Mouse (Mus musculus) gastrocnemius, adult 2 months (tissue): ENCODE data around the gene Plppr3. TPM values are rescaled to one million over a fixed set of nuclear protein-coding genes. Genes with fewer than 3 reads are reported as not detected.

Experiments
- DNase-seq: peaks from one replicate; pipeline ENCODE4 v3.0.0; 2022
- H3K27ac ChIP-seq: fragments of 200-600 bp; 2 replicates; pipeline ENCODE4 v1.8.1; 2022; ENCODE audit warnings: mild to moderate bottlenecking
- H3K4me3 ChIP-seq: fragments of 200-600 bp; 2 replicates; pipeline ENCODE4 v1.8.1; 2022; ENCODE audit warnings: mild to moderate bottlenecking, moderate library complexity
- CTCF ChIP-seq: fragments of 200-600 bp; IDR thresholded peaks from 2 replicates; pipeline ENCODE4 v1.8.1; 2022; ENCODE audit warnings: antibody characterized with exemption, mild to moderate bottlenecking, moderate library complexity
- intact Hi-C: fragments of 180-260 bp; cut with DNase I; formaldehyde crosslinking; loops from one replicate; pipeline ENCODE4 v1.15.1; 2025
- microRNA-seq: library from miRNA; unstranded; fragments of <30 nt; microRNA quantifications from one replicate; pipeline ENCODE4 v1.2.0, GENCODE M21; 2021
- total RNA-seq, 2 experiments: library from RNA; stranded (reverse); gene quantifications; 2 replicates each; pipeline ENCODE4 v1.2.3; 2021

Gene Plppr3
- total RNA-seq, 2 experiments from 2014 or later: 0.17 TPM; not detected in 1

- intact Hi-C loops: no loop called here
- no peak for TF ChIP-seq CTCF
- no peak for DNase-seq
- Histone ChIP-seq H3K4me3 (no peak overlapping the region), H3K27ac (no peak overlapping the region)
Observed at GRCm38 (mm10) chr10:79814271-79814842, 60.1 kb downstream of the Plppr3 start.

- DNase-seq: peak; percentile 86
- Histone ChIP-seq H3K4me3 (no peak overlapping the region), H3K27ac (peak overlapping the region; percentile 59)
- intact Hi-C loops: loop anchor here (2.0 kb wide), 1 partner anchor 19 kb away; the partner anchor contains the start of gene Palm
- no peak; the same call in none of the 2 replicates for TF ChIP-seq CTCF
Observed at GRCm38 (mm10) chr10:79811736-79812637, 62.4 kb downstream of the Plppr3 start.

Small RNA genes within 50 kb of the gene (microRNA-seq; reads per million reads assigned to microRNA genes)
- not detected for gene Mir6910

Other genes starting within 250 kb of the Plppr3 start
- 1 to 10 TPM; 3.2 to 7.5 TPM for gene Shc2, start 236.7 kb downstream of the Plppr3 start, total RNA-seq
- gene Odf3l2, start 228.9 kb downstream of the Plppr3 start, total RNA-seq: 100 to 1,000 TPM in 1 of 2 experiments, 10 to 100 TPM in 1; 56.6 to 180 TPM
- gene Madcam1, start 210.1 kb downstream of the Plppr3 start, total RNA-seq: not detected
- 10 to 100 TPM; 18.4 to 19.2 TPM for gene Tpgs1, start 205.3 kb downstream of the Plppr3 start, total RNA-seq
- gene Cdc34, start 192.4 kb downstream of the Plppr3 start, total RNA-seq: 100 to 1,000 TPM; 366 to 415 TPM
- 1 to 10 TPM; 7.2 to 9.8 TPM for gene Gzmm, start 185.6 kb downstream of the Plppr3 start, total RNA-seq
- gene Bsg, start 170.1 kb downstream of the Plppr3 start, total RNA-seq: 100 to 1,000 TPM; 650 to 652 TPM
- under 1 TPM; 0.47 to 0.84 TPM for gene Hcn2, start 158.0 kb downstream of the Plppr3 start, total RNA-seq
- 10 to 100 TPM; 27.0 to 40.8 TPM for gene Polrmt, start 128.1 kb downstream of the Plppr3 start, total RNA-seq
- not detected for gene Fgf22, start 119.6 kb downstream of the Plppr3 start, total RNA-seq
- 10 to 100 TPM; 46.1 to 53.6 TPM for gene Rnf126, start 107.7 kb downstream of the Plppr3 start, total RNA-seq
- gene Fstl3, start 97.4 kb downstream of the Plppr3 start, total RNA-seq: 1 to 10 TPM; 1.0 to 1.5 TPM
- gene Prss57, start 83.7 kb downstream of the Plppr3 start, total RNA-seq: not detected
- gene Palm, start 81.1 kb downstream of the Plppr3 start, total RNA-seq: 10 to 100 TPM; 18.1 to 23.0 TPM
- not detected for gene Misp, start 53.6 kb downstream of the Plppr3 start, total RNA-seq
- gene Ptbp1, start 20.2 kb downstream of the Plppr3 start, total RNA-seq: 10 to 100 TPM; 18.8 to 25.1 TPM
- not detected for gene Prtn3, start 158 bp downstream of the Plppr3 start, total RNA-seq
- not detected for gene Elane, start 11.6 kb upstream of the Plppr3 start, total RNA-seq
- gene Cfd, start 16.2 kb upstream of the Plppr3 start, total RNA-seq: 10 to 100 TPM; 12.9 to 77.1 TPM
- 10 to 100 TPM; 32.6 to 37.2 TPM for gene Med16, start 34.3 kb upstream of the Plppr3 start, total RNA-seq
- gene Gm26602, start 36.2 kb upstream of the Plppr3 start, total RNA-seq: not detected
- gene Kiss1r, start 42.3 kb upstream of the Plppr3 start, total RNA-seq: under 1 TPM; 0.17 to 0.23 TPM
- gene R3hdm4, start 46.6 kb upstream of the Plppr3 start, total RNA-seq: 100 to 1,000 TPM; 107 to 121 TPM
- 1 to 10 TPM; 1.8 to 2.1 TPM for gene Arid3a, start 52.4 kb upstream of the Plppr3 start, total RNA-seq
- 10 to 100 TPM; 19.7 to 22.0 TPM for gene Wdr18, start 85.5 kb upstream of the Plppr3 start, total RNA-seq
- under 1 TPM; 0.25 to 0.28 TPM for gene Grin3b, start 96.1 kb upstream of the Plppr3 start, total RNA-seq
- gene Tmem259, start 109.7 kb upstream of the Plppr3 start, total RNA-seq: 10 to 100 TPM; 70.9 to 75.1 TPM
- 1 to 10 TPM; 3.9 to 9.7 TPM for gene Cnn2, start 114.0 kb upstream of the Plppr3 start, total RNA-seq
- gene Abca7, start 121.9 kb upstream of the Plppr3 start, total RNA-seq: 1 to 10 TPM; 6.7 to 7.2 TPM
- gene Arhgap45, start 142.0 kb upstream of the Plppr3 start, total RNA-seq: 1 to 10 TPM in 1 of 2 experiments, under 1 TPM in 1; 0.97 to 1.4 TPM
- gene Polr2e, start 165.2 kb upstream of the Plppr3 start, total RNA-seq: 10 to 100 TPM; 42.0 to 50.9 TPM
- gene Gpx4, start 172.5 kb upstream of the Plppr3 start, total RNA-seq: 100 to 1,000 TPM; 552 to 603 TPM
- gene Sbno2, start 230.9 kb upstream of the Plppr3 start, total RNA-seq: 1 to 10 TPM; 6.2 to 7.1 TPM
- gene Stk11, start 241.2 kb upstream of the Plppr3 start, total RNA-seq: 100 to 1,000 TPM; 144 to 153 TPM